Mouse (Mus musculus) Patski (cell line): ENCODE measurements at regions not wholly inside any gene's neighbourhood (a gene's known extent, or its start where the extent isn't known, plus 50 kb on each side); places are given as distances from the start of the nearest gene placed in this dataset.

Experiments used
- ATAC-seq: fragments of 100-300 bp; one replicate; pipeline ENCODE4 v1.8.0; 2021
- CTCF ChIA-PET: fragments of 350-600 bp; sonication (Branson Sonifier 250); formaldehyde crosslinking; loops from one replicate; lab custom pipeline; 2022; ENCODE audit warnings: inconsistent platforms; lab: Charles Lee
- POLR2A ChIA-PET: fragments of 350-600 bp; sonication (Branson Sonifier 250); formaldehyde crosslinking; loops from one replicate; lab custom pipeline; 2022; ENCODE audit warnings: antibody characterized with exemption, inconsistent platforms; lab: Charles Lee
- DNase-seq: peaks from one replicate; pipeline ENCODE4 v3.0.0-alpha.2; 2011; ENCODE audit warnings: low read depth, low spot score
- H3K27me3 ChIP-seq: fragments of 371-371 bp; one replicate; pipeline ENCODE4 v1.5.1; 2021
- CTCF ChIP-seq: fragments of 100-300 bp; IDR thresholded peaks from one replicate; pipeline ENCODE4 v1.5.1; 2021
- in situ Hi-C: fragments of 300-500 bp; cut with MboI; formaldehyde crosslinking; loops from 3 replicates; pipeline ENCODE4 v1.11.1; 2018; ENCODE audit warnings: low pct_unique_long_range_greater_than_20kb, mixed read lengths

GRCm38 (mm10) chr14:25189256-25189655 lies 269.7 kb upstream of the Zmiz1 start:
- in situ Hi-C loops = loop anchor here (5.0 kb wide), 1 partner anchor 263 kb away; no protein-coding TSS in a partner anchor
- TF ChIP-seq CTCF = no peak
- no peaks in the 10 kb centered on the region for H3K27me3 ChIP-seq
- CTCF ChIA-PET = no interaction called here
- ATAC-seq (no peak), DNase-seq (no peak)
- POLR2A ChIA-PET = no interaction called here

DNA sequence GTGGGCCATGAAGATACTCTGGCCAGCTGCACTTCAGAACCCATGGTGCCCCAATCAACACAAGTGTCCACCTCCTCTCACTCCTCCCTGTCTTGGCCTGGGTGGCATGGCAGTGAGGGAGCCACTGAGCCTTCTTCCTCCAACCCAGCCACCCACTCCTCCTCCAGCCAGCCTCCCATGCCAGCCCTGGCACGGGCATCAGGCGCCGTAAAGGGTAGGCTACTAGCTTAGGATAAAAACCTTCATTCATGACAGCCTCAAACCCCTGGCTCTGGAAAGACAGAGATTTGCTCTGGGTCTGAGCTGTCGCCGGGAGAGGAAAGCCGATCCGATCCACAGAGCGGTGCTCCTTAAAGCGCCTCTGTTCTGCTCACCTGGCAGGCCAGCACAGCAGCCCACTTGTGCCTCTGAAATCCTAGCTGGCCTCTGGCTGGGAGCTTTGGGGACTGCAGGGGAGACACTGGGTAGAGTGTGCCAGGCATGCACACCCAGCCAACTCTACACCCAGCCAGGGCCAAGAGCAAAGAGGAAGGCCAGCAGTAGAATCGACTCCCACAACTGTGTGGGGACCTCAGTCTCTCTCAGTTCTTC lies 268.2 kb upstream of the Zmiz1 start:
- DNase-seq (no peak), ATAC-seq (no peak)
- TF ChIP-seq CTCF = no peak
- POLR2A ChIA-PET = no interaction called here
- CTCF ChIA-PET = no interaction called here
- in situ Hi-C loops = no loop called here
- H3K27me3 ChIP-seq = no peaks in the 10 kb centered on the region

- TF ChIP-seq CTCF = no peak
- ChIA-PET POLR2A (no interaction called here), CTCF (interaction anchor here (0.9 to 3.2 kb wide), 2 partner anchors 11 to 27 kb away, joined by 3 to 13 read pairs; no protein-coding TSS in a partner anchor)
- H3K27me3 ChIP-seq = no peaks in the 10 kb centered on the region
- DNase-seq = no peak
- no peak for ATAC-seq
- in situ Hi-C loops = no loop called here
These were observed 262.2 kb upstream of the Zmiz1 start for GRCm38 (mm10) chr14:25196820-25197219.

DNA sequence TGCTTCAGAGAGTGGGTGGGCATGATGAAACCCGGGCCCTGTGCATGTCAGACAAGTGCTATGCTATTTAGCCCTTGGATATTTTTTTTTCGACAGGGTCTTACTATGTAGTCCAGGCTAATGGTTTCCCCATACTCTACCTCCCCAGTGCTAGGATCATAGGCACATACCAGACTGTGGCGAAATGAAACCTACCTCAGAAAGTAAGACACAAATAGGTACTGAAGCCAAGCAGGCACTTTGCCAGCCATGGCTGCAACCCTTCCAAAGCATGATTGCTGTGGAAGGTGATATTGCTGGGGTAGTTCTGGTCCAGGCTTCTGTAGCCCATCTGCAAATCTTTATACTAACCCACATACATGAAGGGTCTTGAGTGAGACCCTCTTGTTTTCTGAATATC lies 259.1 kb upstream of the Zmiz1 start:
- ATAC-seq = no peak
- POLR2A ChIA-PET = no interaction called here
- DNase-seq = no peak
- in situ Hi-C loops = no loop called here
- H3K27me3 ChIP-seq = no peaks in the 10 kb centered on the region
- CTCF ChIA-PET = no interaction called here
- no peak for TF ChIP-seq CTCF

DNA sequence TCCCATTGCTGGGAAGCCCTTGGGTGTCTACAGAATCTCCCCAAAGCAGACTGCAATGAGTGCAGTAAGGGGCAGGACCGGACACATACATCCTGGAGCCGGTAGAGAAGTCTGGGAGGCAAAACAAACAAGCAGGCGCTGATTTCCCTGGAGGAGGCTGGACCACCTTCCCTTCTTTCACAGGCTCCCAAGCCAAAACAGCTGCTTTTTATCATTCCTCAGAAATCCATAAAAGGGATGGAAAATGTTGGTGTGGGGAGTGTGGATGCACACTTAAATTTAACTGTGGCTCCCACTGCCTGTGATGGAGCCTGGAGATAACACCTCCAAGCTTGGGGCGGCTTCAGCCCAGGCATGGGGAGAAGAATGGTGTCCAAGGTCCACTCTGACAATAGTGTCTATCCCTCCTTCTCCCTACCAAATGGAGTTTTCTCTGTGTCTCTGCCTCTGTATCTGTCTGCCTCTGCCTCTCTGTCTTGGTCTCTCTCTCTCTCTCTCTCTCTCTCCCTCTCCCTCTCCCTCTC lies 258.3 kb upstream of the Zmiz1 start:
- in situ Hi-C loops = no loop called here
- ChIA-PET POLR2A (no interaction called here), CTCF (no interaction called here)
- no peak for ATAC-seq
- H3K27me3 ChIP-seq = no peaks in the 10 kb centered on the region
- no peak for DNase-seq
- TF ChIP-seq CTCF = no peak

- in situ Hi-C loops = no loop called here
- POLR2A ChIA-PET = no interaction called here
- H3K27me3 ChIP-seq = no peaks in the 10 kb centered on the region
These were observed 256.7 kb upstream of the Zmiz1 start for GRCm38 (mm10) chr14:25202312-25202711.

GRCm38 (mm10) chr14:25204091-25204490 lies 254.9 kb upstream of the Zmiz1 start:
- no peak for ATAC-seq
- POLR2A ChIA-PET = no interaction called here
- DNase-seq = no peak
- in situ Hi-C loops = no loop called here
- no peak for TF ChIP-seq CTCF
- H3K27me3 ChIP-seq = no peaks in the 10 kb centered on the region
- CTCF ChIA-PET = no interaction called here

More at GRCm38 (mm10) chr14:25202312-25202711, 256.7 kb upstream of the Zmiz1 start:
- ATAC-seq (no peak), DNase-seq (no peak)
- CTCF ChIA-PET = no interaction called here
- no peak for TF ChIP-seq CTCF

DNA sequence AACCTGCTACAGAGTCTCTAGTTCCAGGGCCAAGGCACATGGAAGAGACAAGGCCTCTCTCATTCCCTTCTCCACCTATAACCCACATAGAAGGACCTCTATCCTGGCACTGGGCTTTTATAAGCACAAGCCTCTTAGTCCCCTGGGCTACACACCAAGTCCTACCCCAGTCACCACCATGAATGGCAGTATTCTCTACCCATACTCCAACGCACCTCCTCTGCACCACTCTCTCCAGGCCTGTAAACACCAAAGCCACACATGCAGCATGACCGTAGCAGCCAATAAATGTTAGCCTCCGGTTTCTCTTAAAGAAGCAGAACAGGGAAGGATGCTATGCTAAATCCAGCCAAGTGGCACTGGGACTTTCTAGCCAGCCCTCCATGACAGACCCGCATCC lies 252.1 kb upstream of the Zmiz1 start:
- CTCF ChIA-PET = no interaction called here
- ATAC-seq = no peak

DNA sequence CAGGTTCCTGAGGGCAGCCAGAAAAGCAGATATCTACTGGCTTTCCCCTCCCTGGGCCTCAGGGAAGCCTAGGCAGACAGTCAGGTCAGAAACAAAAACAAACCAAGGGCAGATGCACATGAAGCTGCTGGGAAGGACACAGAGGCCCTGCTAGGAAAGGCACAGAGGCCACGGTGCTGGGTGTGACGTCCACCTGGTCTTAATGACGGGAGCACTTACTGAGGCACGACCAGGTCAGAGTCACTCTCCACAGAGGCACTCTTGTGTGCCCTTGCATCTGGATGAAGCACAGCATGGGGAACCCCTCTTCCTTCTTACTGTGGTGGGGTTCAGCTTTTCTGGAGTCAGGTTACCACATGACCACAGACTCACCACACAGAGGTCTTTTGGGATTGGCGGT lies 251.6 kb upstream of the Zmiz1 start:
- no peaks in the 10 kb centered on the region for H3K27me3 ChIP-seq
- DNase-seq = no peak
- ChIA-PET POLR2A (no interaction called here), CTCF (no interaction called here)
- no peak for TF ChIP-seq CTCF
- no peak for ATAC-seq
- in situ Hi-C loops = no loop called here

More for the DNA sequence above, 252.1 kb upstream of the Zmiz1 start:
- in situ Hi-C loops = no loop called here
- TF ChIP-seq CTCF = no peak
- H3K27me3 ChIP-seq = no peaks in the 10 kb centered on the region
- POLR2A ChIA-PET = no interaction called here
- DNase-seq = no peak

DNA sequence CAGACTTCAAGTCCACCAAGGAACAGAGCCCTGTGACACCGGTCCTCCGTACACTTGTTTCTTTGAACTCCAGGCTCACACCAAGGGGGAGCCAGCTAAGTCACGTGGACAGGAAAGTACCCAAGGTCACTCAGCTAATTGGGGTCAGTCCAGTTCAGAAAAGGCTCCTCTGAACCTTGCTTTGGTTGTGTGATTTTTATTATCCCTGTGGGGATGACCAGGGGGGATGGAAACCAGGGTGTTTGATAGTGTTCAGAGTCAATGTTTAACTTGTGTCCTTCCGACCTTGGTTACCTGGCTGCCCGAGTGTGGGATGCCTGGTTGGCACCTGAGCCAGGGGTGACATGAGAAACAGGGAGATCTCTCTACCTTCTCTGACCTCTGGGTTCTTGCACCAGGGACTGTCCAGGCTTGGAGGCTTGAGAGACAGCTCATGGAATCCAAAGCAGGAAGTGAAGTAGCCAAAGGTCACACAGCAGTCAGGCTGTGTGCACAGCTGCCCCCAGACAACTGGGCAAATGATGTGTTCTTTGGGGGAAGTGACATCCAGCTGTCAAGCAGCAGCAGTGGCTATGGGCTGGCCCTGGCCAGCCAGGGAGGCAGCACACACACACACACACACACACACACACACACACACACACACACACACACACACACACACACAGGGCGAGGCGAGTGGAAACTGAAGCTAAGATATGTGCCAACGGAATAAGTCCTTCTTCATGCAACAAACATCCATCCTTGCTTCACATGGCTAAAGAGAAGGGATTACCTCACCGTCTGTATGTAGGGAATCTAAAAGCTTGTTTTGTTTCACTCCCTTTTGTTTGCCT lies 250.5 kb upstream of the Zmiz1 start:
- in situ Hi-C loops = no loop called here
- no peaks in the 10 kb centered on the region for H3K27me3 ChIP-seq
- ChIA-PET POLR2A (interaction anchor here (1.2 kb wide), 1 partner anchor 21 kb away, joined by 3 read pairs; no protein-coding TSS in a partner anchor), CTCF (interaction anchor here (1.0 kb wide), 1 partner anchor 17 kb away, joined by 3 read pairs; no protein-coding TSS in a partner anchor)
- ATAC-seq (no peak), DNase-seq (no peak)
- TF ChIP-seq CTCF = no peak

GRCm38 (mm10) chr14:25213056-25213455 lies 245.9 kb upstream of the Zmiz1 start:
- no peak for TF ChIP-seq CTCF
- CTCF ChIA-PET = no interaction called here
- peaks cover 4% of the 10 kb centered on the region for H3K27me3 ChIP-seq
- POLR2A ChIA-PET = no interaction called here
- DNase-seq = no peak
- no peak for ATAC-seq
- in situ Hi-C loops = no loop called here
